Mouse (Mus musculus) CH12.LX (cell line): ENCODE results near the gene Lipc.

ENCODE experiments used
- CTCF ChIP-seq, 2 experiments: IDR thresholded peaks in 1 of 2; conservative IDR thresholded peaks in 1 of 2; 2 replicates each; pipeline ENCODE4 v1.5.1; 2011 to 2012; ENCODE audit warnings: low read depth in 2 of 2, low read length in 2 of 2, improper control_type of control experiment in 1 of 2, inconsistent platforms in 1 of 2, mild to moderate bottlenecking in 1 of 2, moderate library complexity in 1 of 2
- EP300 ChIP-seq: IDR thresholded peaks from 2 replicates; pipeline ENCODE4 v1.6.1; 2011; ENCODE audit warnings: low read length, improper control_type of control experiment
- KAT2A ChIP-seq: IDR thresholded peaks from 2 replicates; pipeline ENCODE4 v1.6.1; 2012; ENCODE audit warnings: low read length, improper control_type of control experiment, inconsistent platforms; ENCODE audit not compliant: insufficient replicate concordance
- POLR2A ChIP-seq: IDR thresholded peaks from 2 replicates; pipeline ENCODE4 v1.6.1; 2011; ENCODE audit warnings: low read depth, mild to moderate bottlenecking, improper control_type of control experiment, low read length
- SMC3 ChIP-seq: IDR thresholded peaks from 2 replicates; pipeline ENCODE4 v1.6.1; 2011; ENCODE audit warnings: low read depth, low read length, improper control_type of control experiment
- ZKSCAN1 ChIP-seq: IDR thresholded peaks from 2 replicates; pipeline ENCODE4 v1.6.1; 2012; ENCODE audit warnings: low read depth, inconsistent platforms, low read length, improper control_type of control experiment, borderline replicate concordance

- TF ChIP-seq EP300 (no peak), SMC3 (no peak), ZKSCAN1 (no peak), KAT2A (no peak), POLR2A (no peak), CTCF (conservative IDR thresholded peaks at IDR 0.05 in 1 of 2, IDR thresholded peaks at IDR 0.05 in 1 of 2; ENCODE audit: low read depth in 2 of 2, low read length in 2 of 2) (no peak)
These were observed 41.7 kb downstream of the Lipc start for GRCm38 (mm10) chr9:70910351-70910750.
